ENCODE assay signal across 28 mouse cellular contexts in genomic region chr14:101575651-101576050, GRCm38 (mm10). TPM values are rescaled to one million over a fixed set of nuclear protein-coding genes. Genes with fewer than 3 reads are reported as not detected.
DNase-seq lines count a peak whose midpoint lies in the region; ATAC-seq and TF ChIP-seq lines count a peak whose summit lies in the region.
"Had no signal": no experiment of that assay in that cellular context is flagged by ENCODE, and none has a peak within 500 bp of the region (broad histone marks: within the 10 kb centered on the region; RNA-seq: fewer than 3 reads in every experiment).

No protein-coding gene starts in this region.

- no peak for ATAC-seq in kidney, embryonic 15.5 days (replicated peaks; ENCODE audit: low FRiP score)
- ATAC-seq in limb, embryonic 14.5 days (ENCODE audit: low FRiP score, low read depth): peak; percentile 30; the same call in 1 of the 2 replicates
- ATAC-seq in midbrain, postnatal 0 days (ENCODE audit: low FRiP score): no peak
- ATAC-seq: forebrain, embryonic 13.5 days had no signal

- no peak overlapping the region for H3K4me3 ChIP-seq in kidney, embryonic 15.5 days (replicated peaks)
- H3K4me3 ChIP-seq in limb, embryonic 14.5 days (replicated peaks; ENCODE audit: low read length): no peak overlapping the region
- no peak overlapping the region for H3K4me3 ChIP-seq in midbrain, postnatal 0 days (ENCODE audit: low read depth, low read length)
- H3K4me3 ChIP-seq: embryonic facial prominence, embryonic 13.5 days; forebrain, embryonic 13.5 days; heart, embryonic 13.5 days; hindbrain, embryonic 12.5 days; limb, embryonic 13.5 days; liver, embryonic 13.5 days; neural tube, embryonic 13.5 days had no signal

- H3K27me3 ChIP-seq in kidney, embryonic 15.5 days: no peaks in the 10 kb centered on the region
- no peaks in the 10 kb centered on the region for H3K27me3 ChIP-seq in limb, embryonic 14.5 days (ENCODE audit: control insufficient read depth, insufficient read depth, low read length)
- no peaks in the 10 kb centered on the region for H3K27me3 ChIP-seq in midbrain, postnatal 0 days (ENCODE audit: insufficient read depth, low read length)
- H3K27me3 ChIP-seq: embryonic facial prominence, embryonic 13.5 days; forebrain, embryonic 13.5 days; heart, embryonic 13.5 days; hindbrain, embryonic 12.5 days; limb, embryonic 13.5 days; liver, embryonic 13.5 days; neural tube, embryonic 13.5 days had no signal

- peaks cover 16% of the 10 kb centered on the region for H3K4me1 ChIP-seq in kidney, embryonic 15.5 days
- no peaks in the 10 kb centered on the region for H3K4me1 ChIP-seq in limb, embryonic 14.5 days (ENCODE audit: control insufficient read depth, insufficient read depth, low read length)
- no peaks in the 10 kb centered on the region for H3K4me1 ChIP-seq in midbrain, postnatal 0 days (ENCODE audit: insufficient read depth, low read length)
- H3K4me1 ChIP-seq: forebrain, embryonic 13.5 days; hindbrain, embryonic 12.5 days; liver, embryonic 13.5 days; neural tube, embryonic 13.5 days had no signal

- no peak for TF ChIP-seq CTCF in midbrain, postnatal 0 days (IDR thresholded peaks at IDR 0.05)

- WGBS in kidney, embryonic 15.5 days: 14% methylated on average over 3 of the region's 3 CpGs
- 21% methylated on average over 3 of the region's 3 CpGs for WGBS in limb, embryonic 14.5 days
- WGBS in midbrain, postnatal 0 days: 22% methylated on average over 3 of the region's 3 CpGs

- DNase-seq in kidney, adult 8-10 months: no peak
- DNase-seq in embryo, embryonic 11.5 days (ENCODE audit: low read depth, low spot score): peak; percentile 9
- peak; percentile 39 for DNase-seq in forelimb bud, embryonic 11.5 days (ENCODE audit: low read depth, low spot score)
- DNase-seq in limb, embryonic 14.5 days (ENCODE audit: low spot score): no peak
- DNase-seq in frontal cortex, postnatal 25 days (ENCODE audit: low spot score in 2 of 2): no peak
- DNase-seq in midbrain, postnatal 0 days (ENCODE audit: low spot score): no peak
- no peak for DNase-seq in frontal cortex, adult 2 months (ENCODE audit: extremely low spot score in 1 of 2, low spot score in 1 of 2)
- DNase-seq: adrenal gland, adult 2 months; cerebellum, adult 11-12 months; cerebellum, postnatal 14 days; gastrocnemius, postnatal 14 days; heart, adult 18-20 months; heart, postnatal 14 days; kidney, adult 18-20 months; liver, embryonic 13.5 days; lung, adult 2 months; lung, postnatal 14 days; right cerebral cortex, postnatal 4 days; thymus, postnatal 14 days had no signal

- no peak overlapping the region for H3K4me2 ChIP-seq in kidney, embryonic 15.5 days
- H3K4me2 ChIP-seq in limb, embryonic 14.5 days (replicated peaks; ENCODE audit: low read depth, low read length, severe bottlenecking): no peak overlapping the region
- no peak overlapping the region for H3K4me2 ChIP-seq in midbrain, postnatal 0 days (ENCODE audit: low read depth, low read length, poor library complexity, severe bottlenecking)
- H3K4me2 ChIP-seq: embryonic facial prominence, embryonic 13.5 days; forebrain, embryonic 13.5 days; heart, embryonic 13.5 days; hindbrain, embryonic 12.5 days; limb, embryonic 13.5 days; liver, embryonic 13.5 days; midbrain, embryonic 11.5 days; neural tube, embryonic 13.5 days had no signal

- no peaks in the 10 kb centered on the region for H3K36me3 ChIP-seq in kidney, embryonic 15.5 days
- no peaks in the 10 kb centered on the region for H3K36me3 ChIP-seq in limb, embryonic 14.5 days (ENCODE audit: control insufficient read depth, insufficient read depth, low read length)
- no peaks in the 10 kb centered on the region; the same call in 1 of the 2 replicates for H3K36me3 ChIP-seq in midbrain, postnatal 0 days (ENCODE audit: insufficient read depth, low read length)
- H3K36me3 ChIP-seq: embryonic facial prominence, embryonic 13.5 days; hindbrain, embryonic 12.5 days; liver, embryonic 13.5 days; neural tube, embryonic 13.5 days had no signal

- peak overlapping the region; percentile 78 for H3K27ac ChIP-seq in kidney, embryonic 15.5 days
- H3K27ac ChIP-seq in limb, embryonic 14.5 days (replicated peaks; ENCODE audit: low read depth, low read length): no peak overlapping the region
- H3K27ac ChIP-seq in midbrain, postnatal 0 days (ENCODE audit: low read depth, low read length): no peak overlapping the region
- H3K27ac ChIP-seq: embryonic facial prominence, embryonic 13.5 days; forebrain, embryonic 13.5 days; heart, embryonic 13.5 days; hindbrain, embryonic 12.5 days; limb, embryonic 13.5 days; liver, embryonic 13.5 days; neural tube, embryonic 13.5 days had no signal

- H3K9me3 ChIP-seq in kidney, embryonic 15.5 days (replicated peaks): no peaks in the 10 kb centered on the region
- no peaks in the 10 kb centered on the region for H3K9me3 ChIP-seq in limb, embryonic 14.5 days (ENCODE audit: control insufficient read depth, low read length)
- H3K9me3 ChIP-seq in midbrain, postnatal 0 days (ENCODE audit: low read length): no peaks in the 10 kb centered on the region
- H3K9me3 ChIP-seq: embryonic facial prominence, embryonic 13.5 days; forebrain, embryonic 13.5 days; heart, embryonic 13.5 days; hindbrain, embryonic 12.5 days; limb, embryonic 13.5 days; liver, embryonic 13.5 days; neural tube, embryonic 13.5 days had no signal

- TF ChIP-seq POLR2A in limb, embryonic 14.5 days (IDR thresholded peaks at IDR 0.05; ENCODE audit: borderline replicate concordance, extremely low read depth, insufficient read depth, insufficient read length): no peak

- no peak overlapping the region for H3K9ac ChIP-seq in kidney, embryonic 15.5 days
- H3K9ac ChIP-seq in limb, embryonic 14.5 days (ENCODE audit: low read depth, low read length, severe bottlenecking): no peak overlapping the region
- H3K9ac ChIP-seq in midbrain, postnatal 0 days (replicated peaks; ENCODE audit: low read length, poor library complexity, severe bottlenecking): no peak overlapping the region
- H3K9ac ChIP-seq: embryonic facial prominence, embryonic 13.5 days; forebrain, embryonic 13.5 days; heart, embryonic 13.5 days; hindbrain, embryonic 12.5 days; limb, embryonic 13.5 days; liver, embryonic 13.5 days; neural tube, embryonic 13.5 days had no signal

RNA-seq across cellular contexts. Expression of gene Tbc1d4, which starts 33.3 kb away (rescaled TPM):
- polyA plus RNA-seq in kidney, embryonic 15.5 days (2015; fragmentation: Nextera tagmentation; extraction: Ambion mirVana): 20.1 and 20.4 TPM in 2 replicates
- polyA plus RNA-seq in limb, embryonic 14.5 days (2012; rRNA removed): 12.4 and 12.6 TPM in 2 replicates
- polyA plus RNA-seq in limb, embryonic 14.5 days (2014; fragmentation: Nextera tagmentation; extraction: Ambion mirVana): 11.9 and 13.0 TPM in 2 replicates
- 21.0 and 21.6 TPM in 2 replicates for total RNA-seq in midbrain, postnatal 0 days (2014; rRNA removed)
- polyA plus RNA-seq in midbrain, postnatal 0 days (2015; fragmentation: Nextera tagmentation; extraction: Ambion mirVana): 5.7 and 6.0 TPM in 2 replicates
- 8.9 and 10.1 TPM in 2 replicates for polyA plus RNA-seq in frontal cortex, adult 2 months (2012; rRNA removed)
- total RNA-seq: MEL had no signal

Comparison
In these comparisons a context has a peak if more than half of its experiments do, and no peak if none do; other contexts are left out.
1. DNase-seq: peak in embryo, embryonic 11.5 days (single experiment) and forelimb bud, embryonic 11.5 days (single experiment); none in kidney, adult 8-10 months (0 of 2), limb, embryonic 14.5 days (single experiment), frontal cortex, postnatal 25 days (0 of 2), midbrain, postnatal 0 days (single experiment) and frontal cortex, adult 2 months (0 of 2).